Mouse (Mus musculus) intestine, embryonic 16.5 days (tissue): Measurements from ENCODE around the gene Iqsec1. TPM values are rescaled to one million over a fixed set of nuclear protein-coding genes. Genes with fewer than 3 reads are reported as not detected.

Experiments used
- ATAC-seq: fragments of 200-750 bp; cut with Nextera tagmentation; 2 replicates; pipeline ENCODE4 v1.8.0; 2017; ENCODE audit warnings: moderate TSS enrichment, moderate library complexity
- H3K27ac ChIP-seq: fragments of 300-500 bp; sonication (generic); 2 replicates; pipeline ENCODE4 v1.5.1; 2014; ENCODE audit warnings: mild to moderate bottlenecking, low read length
- H3K27me3 ChIP-seq: fragments of 300-500 bp; sonication (generic); replicated peaks from 2 replicates; pipeline ENCODE4 v1.6.1; 2014; ENCODE audit warnings: low read length, control low read depth, mixed read lengths; ENCODE audit not compliant: control insufficient read depth, insufficient read depth
- H3K36me3 ChIP-seq: fragments of 300-500 bp; sonication (generic); 2 replicates; pipeline ENCODE4 v1.6.1; 2014; ENCODE audit warnings: low read length, control low read depth; ENCODE audit not compliant: control insufficient read depth, insufficient read depth
- H3K4me1 ChIP-seq: fragments of 300-500 bp; sonication (generic); 2 replicates; pipeline ENCODE4 v1.6.1; 2014; ENCODE audit warnings: low read length, control low read depth, mixed read lengths; ENCODE audit not compliant: control insufficient read depth, insufficient read depth
- H3K4me2 ChIP-seq: fragments of 300-500 bp; sonication (generic); 2 replicates; pipeline ENCODE4 v1.6.1; 2014; ENCODE audit warnings: low read depth, low read length, control low read depth
- H3K4me3 ChIP-seq: fragments of 300-500 bp; sonication (generic); 2 replicates; pipeline ENCODE4 v1.5.1; 2014; ENCODE audit warnings: mild to moderate bottlenecking, low read length
- H3K9ac ChIP-seq: fragments of 300-500 bp; sonication (generic); 2 replicates; pipeline ENCODE4 v1.6.1; 2014; ENCODE audit warnings: low read depth, low read length
- H3K9me3 ChIP-seq: fragments of 300-500 bp; sonication (generic); 2 replicates; pipeline ENCODE4 v1.6.1; 2016; ENCODE audit warnings: low read length, control low read depth; ENCODE audit not compliant: control insufficient read depth
- WGBS: fragments of 180-500 bp; shearing (Covaris S2); extraction: QIAGEN DNeasy Blood & Tissue Kit; methylation state at CpG from one replicate; pipeline ENCODE4 v1.1.7; 2014; 5-methylcytosine and 5-hydroxymethylcytosine counted together
- polyA plus RNA-seq: library from polyadenylated mRNA; unstranded; fragments of >200 nt; fragmentation: Nextera tagmentation; extraction: Ambion mirVana; gene quantifications from 2 replicates; pipeline ENCODE4 v1.2.1, GENCODE M21; 2015

The Iqsec1 gene
- polyA plus RNA-seq, 1 experiment from 2014 or later, result 6.4 TPM

GRCm38 (mm10) chr6:90686812-90687211, 301.7 kb downstream of the Iqsec1 start:
- WGBS, result 74% methylated on average over 1 of the region's 1 CpGs

GRCm38 (mm10) chr6:90683831-90684532, 304.5 kb downstream of the Iqsec1 start:
- peaks cover 10% of the 10 kb centered on the region; the same call in 1 of the 2 replicates for H3K36me3 ChIP-seq
- WGBS, result 75% methylated on average over 3 of the region's 3 CpGs
- ATAC-seq, result peak; percentile 94

More at GRCm38 (mm10) chr6:90686812-90687211, 301.7 kb downstream of the Iqsec1 start:
- Histone ChIP-seq H3K27me3 (no peaks in the 10 kb centered on the region), H3K4me2 (no peak overlapping the region), H3K9ac (no peak overlapping the region), H3K9me3 (no peaks in the 10 kb centered on the region), H3K4me3 (no peak overlapping the region), H3K36me3 (peaks cover 9% of the 10 kb centered on the region), H3K4me1 (peaks cover 15% of the 10 kb centered on the region), H3K27ac (no peak overlapping the region)
- no peak for ATAC-seq

GRCm38 (mm10) chr6:90680401-90680800, 308.1 kb downstream of the Iqsec1 start:
- Histone ChIP-seq H3K27ac (no peak overlapping the region), H3K4me3 (no peak overlapping the region), H3K9me3 (no peaks in the 10 kb centered on the region), H3K27me3 (no peaks in the 10 kb centered on the region), H3K4me2 (no peak overlapping the region), H3K4me1 (peaks cover 21% of the 10 kb centered on the region), H3K36me3 (peaks cover 22% of the 10 kb centered on the region), H3K9ac (no peak overlapping the region)
- no peak for ATAC-seq
- 79% methylated on average over 12 of the region's 12 CpGs for WGBS

More at GRCm38 (mm10) chr6:90683831-90684532, 304.5 kb downstream of the Iqsec1 start:
- peak overlapping the region; percentile 4; the same call in 1 of the 2 replicates for H3K27ac ChIP-seq
- H3K4me1 ChIP-seq, result peaks cover 21% of the 10 kb centered on the region
- H3K4me3 ChIP-seq, result no peak overlapping the region
- no peaks in the 10 kb centered on the region for H3K9me3 ChIP-seq
- H3K27me3 ChIP-seq, result no peaks in the 10 kb centered on the region
- H3K4me2 ChIP-seq, result no peak overlapping the region
- H3K9ac ChIP-seq, result no peak overlapping the region

- no peak for ATAC-seq
- H3K27ac ChIP-seq, result no peak overlapping the region
- no peaks in the 10 kb centered on the region for H3K27me3 ChIP-seq
- peaks cover 33% of the 10 kb centered on the region for H3K36me3 ChIP-seq
- H3K4me1 ChIP-seq, result peaks cover 15% of the 10 kb centered on the region; the same call in 1 of the 2 replicates
- 79% methylated on average over 4 of the region's 4 CpGs for WGBS
- no peak overlapping the region for H3K9ac ChIP-seq
- H3K4me3 ChIP-seq, result no peak overlapping the region
- H3K4me2 ChIP-seq, result no peak overlapping the region
- no peaks in the 10 kb centered on the region for H3K9me3 ChIP-seq
Measured at GRCm38 (mm10) chr6:90678759-90679158, 309.7 kb downstream of the Iqsec1 start.

GRCm38 (mm10) chr6:90668693-90669092, 319.8 kb downstream of the Iqsec1 start:
- Histone ChIP-seq H3K4me3 (no peak overlapping the region), H3K9me3 (no peaks in the 10 kb centered on the region), H3K27ac (no peak overlapping the region), H3K36me3 (peaks cover 37% of the 10 kb centered on the region), H3K4me2 (no peak overlapping the region), H3K9ac (no peak overlapping the region), H3K27me3 (no peaks in the 10 kb centered on the region), H3K4me1 (no peaks in the 10 kb centered on the region)
- WGBS, result 80% methylated on average over 9 of the region's 9 CpGs
- ATAC-seq, result no peak

GRCm38 (mm10) chr6:90663736-90664135, 324.7 kb downstream of the Iqsec1 start:
- Histone ChIP-seq H3K9ac (0 out of 2 replicates have a peak overlapping the region, but pooled peaks have one; percentile 14), H3K36me3 (peaks cover 23% of the 10 kb centered on the region)

GRCm38 (mm10) chr6:90662148-90662547, 326.3 kb downstream of the Iqsec1 start:
- Histone ChIP-seq H3K36me3 (peaks cover 14% of the 10 kb centered on the region), H3K9me3 (no peaks in the 10 kb centered on the region), H3K27me3 (no peaks in the 10 kb centered on the region), H3K4me3 (no peak overlapping the region), H3K4me2 (no peak overlapping the region), H3K27ac (no peak overlapping the region), H3K4me1 (no peaks in the 10 kb centered on the region), H3K9ac (no peak overlapping the region)
- no peak for ATAC-seq
- 97% methylated on average over 5 of the region's 5 CpGs for WGBS

More at GRCm38 (mm10) chr6:90663736-90664135, 324.7 kb downstream of the Iqsec1 start:
- no peaks in the 10 kb centered on the region for H3K9me3 ChIP-seq
- no peak for ATAC-seq
- no peaks in the 10 kb centered on the region for H3K27me3 ChIP-seq
- no peak overlapping the region; the same call in 1 of the 2 replicates for H3K27ac ChIP-seq
- H3K4me3 ChIP-seq, result no peak overlapping the region
- WGBS, result 81% methylated on average over 11 of the region's 11 CpGs
- H3K4me2 ChIP-seq, result no peak overlapping the region
- H3K4me1 ChIP-seq, result no peaks in the 10 kb centered on the region

GRCm38 (mm10) chr6:90661029-90661399, 327.5 kb downstream of the Iqsec1 start:
- no peaks in the 10 kb centered on the region for H3K4me1 ChIP-seq
- no peak for ATAC-seq
- 90% methylated on average over 11 of the region's 11 CpGs for WGBS
- H3K9ac ChIP-seq, result no peak overlapping the region
- H3K4me3 ChIP-seq, result no peak overlapping the region
- H3K4me2 ChIP-seq, result no peak overlapping the region
- H3K27ac ChIP-seq, result no peak overlapping the region
- peaks cover 7% of the 10 kb centered on the region; the same call in 1 of the 2 replicates for H3K36me3 ChIP-seq
- H3K27me3 ChIP-seq, result no peaks in the 10 kb centered on the region
- H3K9me3 ChIP-seq, result no peaks in the 10 kb centered on the region

- H3K36me3 ChIP-seq, result peaks cover 4% of the 10 kb centered on the region; the same call in 1 of the 2 replicates
- H3K9me3 ChIP-seq, result no peaks in the 10 kb centered on the region
- ATAC-seq, result no peak
- 88% methylated on average over 20 of the region's 20 CpGs for WGBS
- H3K4me2 ChIP-seq, result no peak overlapping the region
- no peak overlapping the region for H3K4me3 ChIP-seq
- no peaks in the 10 kb centered on the region for H3K27me3 ChIP-seq
- no peaks in the 10 kb centered on the region for H3K4me1 ChIP-seq
- no peak overlapping the region for H3K27ac ChIP-seq
- H3K9ac ChIP-seq, result no peak overlapping the region
Measured at GRCm38 (mm10) chr6:90660398-90661028, 328.0 kb downstream of the Iqsec1 start.
